Mouse (Mus musculus) olfactory bulb, adult 2 months (tissue): ENCODE results near the gene Sipa1l3.

Source experiments
- CTCF ChIP-seq: fragments of 200-500 bp; IDR thresholded peaks from 2 replicates; pipeline ENCODE4 v1.5.1; 2012; ENCODE audit warnings: low read depth, mild to moderate bottlenecking, low read length, moderate library complexity; ENCODE audit not compliant: insufficient read depth
- POLR2A ChIP-seq: fragments of 200-500 bp; IDR thresholded peaks from 2 replicates; pipeline ENCODE4 v1.6.1; 2012; ENCODE audit warnings: mild to moderate bottlenecking, low read depth, low read length, moderate library complexity; ENCODE audit not compliant: insufficient read depth

GRCm38 (mm10) chr7:29335841-29336671, 182.4 kb downstream of the Sipa1l3 start:
- TF ChIP-seq POLR2A (no peak), CTCF (no peak)
